Mouse (Mus musculus) monocyte, adult 2 months (primary cell): ENCODE results near the gene Myo6.

Source experiments
- DNase-seq, 2 experiments: peaks; one replicate each; pipeline ENCODE4 v3.0.0; 2022; ENCODE audit warnings: low spot score in 2 of 2, low read depth in 1 of 2

Gene Myo6

DNA sequence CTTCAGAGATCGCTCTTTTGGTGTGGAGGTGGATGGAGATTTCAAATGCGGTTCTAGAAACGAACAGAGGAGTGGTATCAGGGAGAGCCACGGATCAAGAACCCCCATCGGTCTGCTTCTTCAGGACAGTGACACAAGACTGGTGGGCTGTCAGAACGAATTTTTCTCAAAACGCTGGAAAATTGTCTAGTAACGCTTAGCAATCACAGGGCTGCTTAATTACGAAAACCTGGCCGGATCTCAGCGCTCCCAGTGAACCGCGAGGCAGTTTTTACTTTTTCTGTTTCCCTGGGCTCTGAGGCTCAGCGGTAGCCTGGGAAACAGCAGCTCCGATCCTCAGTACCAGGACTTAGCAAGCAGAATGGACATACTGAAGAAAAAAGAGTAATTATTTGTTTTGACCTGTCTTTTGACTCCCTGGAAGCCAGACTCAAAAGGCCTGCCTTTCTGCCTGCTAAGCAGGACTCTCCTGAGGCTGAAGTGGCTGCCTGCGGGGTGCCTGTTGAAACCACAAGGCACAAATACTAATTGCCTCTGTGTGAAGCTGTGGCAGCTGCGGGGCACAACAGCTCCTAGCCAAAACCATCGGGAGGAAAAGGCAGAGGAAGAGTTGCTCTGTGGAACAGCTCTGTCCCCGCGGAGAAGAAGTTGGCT lies 187.0 kb downstream of the Myo6 start:
- no peak for DNase-seq

GRCm38 (mm10) chr9:80360063-80360462 lies 195.2 kb downstream of the Myo6 start:
- no peak for DNase-seq
